Mouse (Mus musculus): Measurements from ENCODE around the gene Lrrc52.

- TF ChIP-seq CTCF (IDR thresholded peaks at IDR 0.05; ENCODE audit: borderline replicate concordance, insufficient read depth, low read length) (no peak), POLR2A (IDR thresholded peaks at IDR 0.05; ENCODE audit: low read depth, low read length) (no peak)
Observed at GRCm38 (mm10) chr1:167457311-167457710, 9.3 kb downstream of the Lrrc52 start.

Measured in embryonic fibroblast, embryonic 13.5 days (primary cell).